Mouse (Mus musculus) lung, embryonic 16.5 days (tissue): Measurements from ENCODE around the gene Copg1. TPM values are rescaled to one million over a fixed set of nuclear protein-coding genes. Genes with fewer than 3 reads are reported as not detected.
A peak's percentile ranks its signal among the peaks of the same experiment; 100 is the strongest.
"Not testable (repeated sequence)": the region's sequence is repeated elsewhere in the genome, so short reads cannot be mapped to it uniquely, and the experiment has no call there.

ENCODE experiments used
- ATAC-seq: fragments of 200-750 bp; cut with Nextera tagmentation; 2 replicates; pipeline ENCODE4 v1.8.0; 2017; ENCODE audit warnings: low read depth, mild to moderate bottlenecking, moderate library complexity
- H3K27ac ChIP-seq: fragments of 300-500 bp; sonication (generic); 2 replicates; pipeline ENCODE4 v1.5.1; 2014; ENCODE audit warnings: mild to moderate bottlenecking, control low read depth, low read length
- H3K27me3 ChIP-seq: fragments of 300-500 bp; sonication (generic); 2 replicates; pipeline ENCODE4 v1.6.1; 2014; ENCODE audit warnings: low read depth, low read length, mixed read lengths; ENCODE audit not compliant: control insufficient read depth, insufficient read depth
- H3K36me3 ChIP-seq: fragments of 300-500 bp; sonication (generic); 2 replicates; pipeline ENCODE4 v1.6.1; 2014; ENCODE audit warnings: low read length; ENCODE audit not compliant: control insufficient read depth, insufficient read depth
- H3K4me1 ChIP-seq: fragments of 300-500 bp; sonication (generic); replicated peaks from 2 replicates; pipeline ENCODE4 v1.6.1; 2014; ENCODE audit warnings: low read length, mixed read lengths; ENCODE audit not compliant: control insufficient read depth, insufficient read depth
- H3K4me2 ChIP-seq: fragments of 300-500 bp; sonication (generic); 2 replicates; pipeline ENCODE4 v1.6.1; 2014; ENCODE audit warnings: low read depth, low read length, control low read depth
- H3K4me3 ChIP-seq: fragments of 300-500 bp; sonication (generic); 2 replicates; pipeline ENCODE4 v1.5.1; 2014; ENCODE audit warnings: mild to moderate bottlenecking, low read length, control low read depth
- H3K9ac ChIP-seq: fragments of 300-500 bp; sonication (generic); 2 replicates; pipeline ENCODE4 v1.6.1; 2014; ENCODE audit warnings: low read length, control low read depth
- H3K9me3 ChIP-seq: fragments of 300-500 bp; sonication (generic); 2 replicates; pipeline ENCODE4 v1.6.1; 2016; ENCODE audit warnings: low read length; ENCODE audit not compliant: control insufficient read depth
- WGBS: fragments of 180-500 bp; shearing (Covaris S2); extraction: QIAGEN DNeasy Blood & Tissue Kit; methylation state at CpG from one replicate; pipeline ENCODE4 v1.1.7; 2014; 5-methylcytosine and 5-hydroxymethylcytosine counted together
- polyA plus RNA-seq: library from polyadenylated mRNA; unstranded; fragments of >200 nt; fragmentation: Nextera tagmentation; extraction: Ambion mirVana; gene quantifications from 2 replicates; pipeline ENCODE4 v1.2.1, GENCODE M21; 2015

Gene Copg1
- polyA plus RNA-seq, 1 experiment from 2014 or later = 166 TPM

DNA sequence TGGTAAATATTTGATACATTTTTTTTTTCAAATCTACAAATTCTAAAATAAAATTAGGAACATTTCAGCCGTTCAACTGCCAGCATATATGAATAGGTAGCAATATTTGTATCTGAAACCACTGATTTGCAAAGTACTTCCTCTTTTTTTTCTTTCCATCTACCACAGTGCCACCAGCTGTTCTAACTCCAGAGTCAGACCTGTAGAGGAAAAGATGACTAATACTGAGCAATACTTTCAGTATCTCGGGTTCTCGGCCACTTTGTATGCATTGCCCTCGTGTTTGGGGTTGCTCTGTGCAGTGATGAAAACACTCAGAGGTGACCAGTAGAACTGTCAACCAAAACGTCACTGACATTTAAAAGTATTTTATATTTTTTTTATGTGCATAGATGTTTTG is 28.3 kb downstream of the Copg1 start:
- peaks cover 20% of the 10 kb centered on the region for H3K36me3 ChIP-seq
- H3K4me3 ChIP-seq = no peak overlapping the region
- no peaks in the 10 kb centered on the region for H3K9me3 ChIP-seq
- H3K4me1 ChIP-seq = peaks cover 11% of the 10 kb centered on the region
- WGBS = 62% methylated on average over 5 of the region's 5 CpGs
- no peaks in the 10 kb centered on the region for H3K27me3 ChIP-seq
- ATAC-seq = no peak
- H3K9ac ChIP-seq = no peak overlapping the region
- H3K4me2 ChIP-seq = no peak overlapping the region
- H3K27ac ChIP-seq = no peak overlapping the region

DNA sequence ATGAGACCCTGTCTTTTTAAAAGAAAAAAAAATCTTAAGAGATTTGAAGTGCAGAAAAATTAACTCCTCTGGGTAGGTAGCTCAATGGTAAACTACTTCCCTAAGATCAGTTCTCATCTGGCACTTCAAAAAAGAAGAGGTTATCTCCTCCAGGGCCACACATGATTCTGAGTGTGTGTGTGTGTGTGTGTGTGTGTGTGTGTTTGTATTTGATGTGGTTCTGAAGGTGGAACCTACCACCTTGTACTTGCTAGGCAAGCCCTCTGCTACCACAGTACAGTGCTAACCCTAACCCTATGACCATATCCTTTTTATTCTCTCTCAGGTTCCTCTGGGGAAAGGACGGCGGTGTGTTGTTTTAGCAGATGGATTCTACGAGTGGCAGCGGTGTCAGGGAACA is 33.6 kb downstream of the Copg1 start:
- no peak overlapping the region for H3K9ac ChIP-seq
- no peaks in the 10 kb centered on the region for H3K9me3 ChIP-seq
- no peaks in the 10 kb centered on the region for H3K27me3 ChIP-seq
- no peak for ATAC-seq
- WGBS = 89% methylated on average over 4 of the region's 4 CpGs
- H3K36me3 ChIP-seq = peaks cover 29% of the 10 kb centered on the region
- no peak overlapping the region for H3K27ac ChIP-seq
- H3K4me1 ChIP-seq = peaks cover 2% of the 10 kb centered on the region; the same call in 1 of the 2 replicates
- no peak overlapping the region for H3K4me3 ChIP-seq
- no peak overlapping the region for H3K4me2 ChIP-seq

- no peak for ATAC-seq
- no peaks in the 10 kb centered on the region for H3K4me1 ChIP-seq
- 88% methylated on average over 1 of the region's 1 CpGs for WGBS
Measured at GRCm38 (mm10) chr6:87923624-87924023, 36.0 kb downstream of the Copg1 start.

DNA sequence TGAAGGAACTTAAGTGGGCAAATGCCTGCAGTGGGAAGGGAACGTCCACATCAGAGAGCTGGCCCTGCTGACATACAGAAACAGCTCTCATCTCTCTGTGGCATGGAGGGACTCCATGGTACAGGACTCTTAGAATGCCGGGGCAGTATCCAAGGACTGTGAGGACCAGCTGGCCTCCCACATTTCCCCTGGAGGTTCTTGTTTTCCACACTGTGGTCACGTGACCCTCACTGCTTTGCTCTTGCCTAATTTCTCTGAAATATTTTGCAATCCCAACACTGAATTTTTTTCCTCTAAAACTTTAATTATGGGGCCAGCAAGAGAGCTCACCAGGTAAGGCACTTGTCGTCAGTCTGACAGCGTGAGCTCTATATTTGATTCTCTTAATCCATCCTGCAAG is 47.4 kb downstream of the Copg1 start:
- H3K36me3 ChIP-seq = peaks cover 32% of the 10 kb centered on the region
- ATAC-seq = no peak
- WGBS = 82% methylated on average over 5 of the region's 5 CpGs

More at GRCm38 (mm10) chr6:87923624-87924023, 36.0 kb downstream of the Copg1 start:
- no peaks in the 10 kb centered on the region for H3K9me3 ChIP-seq
- no peak overlapping the region for H3K27ac ChIP-seq
- H3K27me3 ChIP-seq = no peaks in the 10 kb centered on the region
- no peak overlapping the region for H3K9ac ChIP-seq
- no peak overlapping the region for H3K4me3 ChIP-seq
- H3K36me3 ChIP-seq = peaks cover 32% of the 10 kb centered on the region
- no peak overlapping the region for H3K4me2 ChIP-seq

GRCm38 (mm10) chr6:87937178-87937788 is 49.7 kb downstream of the Copg1 start:
- no peak overlapping the region for H3K4me2 ChIP-seq
- H3K27me3 ChIP-seq = no peaks in the 10 kb centered on the region
- H3K9ac ChIP-seq = no peak overlapping the region
- no peak overlapping the region for H3K4me3 ChIP-seq
- H3K4me1 ChIP-seq = no peaks in the 10 kb centered on the region; the same call in 1 of the 2 replicates
- ATAC-seq = peak; percentile 96
- H3K36me3 ChIP-seq = peaks cover 19% of the 10 kb centered on the region; the same call in 1 of the 2 replicates
- no peak overlapping the region for H3K27ac ChIP-seq
- H3K9me3 ChIP-seq = no peaks in the 10 kb centered on the region
- 39% methylated on average over 19 of the region's 19 CpGs for WGBS

More for the DNA sequence above, 47.4 kb downstream of the Copg1 start:
- H3K9ac ChIP-seq = no peak overlapping the region
- H3K4me3 ChIP-seq = no peak overlapping the region
- H3K27me3 ChIP-seq = no peaks in the 10 kb centered on the region
- no peaks in the 10 kb centered on the region for H3K9me3 ChIP-seq
- no peaks in the 10 kb centered on the region; the same call in 1 of the 2 replicates for H3K4me1 ChIP-seq
- no peak overlapping the region for H3K27ac ChIP-seq
- H3K4me2 ChIP-seq = no peak overlapping the region

DNA sequence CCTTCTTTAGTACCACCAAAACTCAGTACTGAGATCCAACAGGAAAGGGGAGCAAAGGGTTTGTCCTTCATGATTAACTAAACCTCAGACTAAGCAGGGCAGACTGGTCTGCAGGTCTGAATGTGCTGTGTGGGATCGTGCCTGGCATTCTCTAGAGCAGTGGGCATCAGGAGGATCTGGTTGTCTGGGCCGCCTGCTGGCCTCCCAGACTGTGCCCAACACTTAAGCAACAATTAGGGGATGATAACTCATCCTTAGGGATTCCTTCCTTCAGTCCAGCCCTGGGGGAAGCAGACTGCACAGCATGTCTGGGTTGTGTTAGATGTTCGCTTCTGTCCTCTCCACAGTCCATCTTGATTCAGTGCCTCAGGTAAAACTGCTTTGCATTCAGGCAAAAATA is 51.3 kb downstream of the Copg1 start:
- no peaks in the 10 kb centered on the region; the same call in 1 of the 2 replicates for H3K4me1 ChIP-seq
- H3K9ac ChIP-seq = no peak overlapping the region
- 82% methylated on average over 3 of the region's 3 CpGs for WGBS
- H3K27me3 ChIP-seq = no peaks in the 10 kb centered on the region
- no peak overlapping the region for H3K27ac ChIP-seq
- H3K36me3 ChIP-seq = peaks cover 8% of the 10 kb centered on the region; the same call in 1 of the 2 replicates
- no peak overlapping the region for H3K4me2 ChIP-seq
- no peak overlapping the region for H3K4me3 ChIP-seq
- ATAC-seq = no peak
- no peaks in the 10 kb centered on the region for H3K9me3 ChIP-seq

DNA sequence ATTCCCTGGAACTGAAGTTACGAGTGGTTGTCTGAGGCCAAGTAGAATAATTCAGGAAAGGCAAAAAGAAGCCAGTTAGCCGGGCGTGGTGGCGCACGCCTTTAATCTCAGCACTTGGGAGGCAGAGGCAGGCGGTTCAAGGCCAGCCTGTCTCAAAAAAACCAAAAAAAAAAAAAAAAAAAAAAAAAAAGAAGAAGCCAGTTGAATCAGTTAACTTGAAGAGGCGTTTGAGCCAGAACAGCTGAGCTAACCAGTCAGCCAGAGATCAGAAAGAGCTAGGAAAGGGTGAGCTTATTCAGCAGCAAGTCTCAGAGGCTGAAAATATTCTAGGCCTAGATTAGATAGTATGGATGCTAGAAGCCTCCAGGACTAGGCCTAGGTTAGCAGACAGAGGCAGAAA is 54.6 kb downstream of the Copg1 start:
- no peak overlapping the region for H3K27ac ChIP-seq
- H3K4me1 ChIP-seq = no peaks in the 10 kb centered on the region; the same call in 1 of the 2 replicates
- no peaks in the 10 kb centered on the region; the same call in 1 of the 2 replicates for H3K36me3 ChIP-seq
- H3K9ac ChIP-seq = no peak overlapping the region
- H3K9me3 ChIP-seq = no peaks in the 10 kb centered on the region
- 79% methylated on average over 7 of the region's 7 CpGs for WGBS
- no peak overlapping the region for H3K4me2 ChIP-seq
- no peak for ATAC-seq
- no peak overlapping the region for H3K4me3 ChIP-seq
- H3K27me3 ChIP-seq = no peaks in the 10 kb centered on the region

- not testable (repeated sequence) for H3K4me1 ChIP-seq, ATAC-seq, H3K36me3 ChIP-seq, H3K9me3 ChIP-seq, H3K4me3 ChIP-seq, H3K27ac ChIP-seq, H3K4me2 ChIP-seq, H3K9ac ChIP-seq, H3K27me3 ChIP-seq
- WGBS = 58% methylated on average over 4 of the region's 4 CpGs
Measured at GRCm38 (mm10) chr6:87962457-87962856, 74.8 kb downstream of the Copg1 start.
